Mouse (Mus musculus) bone marrow macrophage, adult 2 months (primary cell): ENCODE data around the gene Mif.

Source experiments
- CTCF ChIP-seq: IDR thresholded peaks from 2 replicates; pipeline ENCODE4 v1.5.1; 2012; ENCODE audit warnings: low read depth, mild to moderate bottlenecking, low read length, moderate library complexity
- POLR2A ChIP-seq: IDR thresholded peaks from 2 replicates; pipeline ENCODE4 v1.6.1; 2012; ENCODE audit warnings: mild to moderate bottlenecking, low read depth, low read length, borderline replicate concordance

DNA sequence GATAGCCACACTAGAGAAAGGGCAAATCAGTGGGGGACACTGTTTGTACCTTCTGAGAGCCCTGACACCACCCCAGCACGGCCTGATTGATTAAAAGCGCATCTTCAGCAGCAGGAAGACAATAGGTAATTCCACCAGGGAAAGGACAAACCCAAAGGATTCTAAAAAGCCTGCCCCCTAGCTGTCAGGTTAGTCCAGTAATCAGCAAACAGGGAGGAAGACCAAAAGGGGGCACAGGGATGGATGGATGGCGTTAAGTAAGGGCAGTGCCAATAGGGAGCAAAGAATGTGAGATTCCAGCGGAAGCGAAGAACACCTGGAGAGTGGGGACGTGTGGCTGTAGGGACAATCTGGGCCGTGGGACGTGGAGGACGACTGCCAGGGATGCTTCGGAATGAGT is 41.4 kb downstream of the Mif start:
- no peak for TF ChIP-seq CTCF
- no peak for TF ChIP-seq POLR2A
